Mouse (Mus musculus) monocyte, adult 5-6 weeks (primary cell): ENCODE measurements around the gene Gm49416. TPM values are rescaled to one million over a fixed set of nuclear protein-coding genes. Genes with fewer than 3 reads are reported as not detected.
"Not testable (repeated sequence)": the region's sequence is repeated elsewhere in the genome, so short reads cannot be mapped to it uniquely, and the experiment has no call there.

Experiments used
- ATAC-seq: fragments of 153-309, 156-312 bp; replicated peaks from 2 replicates; pipeline ENCODE4 v1.8.0; 2017; ENCODE audit warnings: mild to moderate bottlenecking; ENCODE audit not compliant: low TSS enrichment, insufficient number of reproducible peaks, severe bottlenecking, poor library complexity, low FRiP score
- total RNA-seq: library from RNA; stranded (forward); fragments of 200-1000, 200-491, 200-594 nt; gene quantifications from 3 replicates; pipeline ENCODE4 v1.2.3, GENCODE M21; 2017

The Gm49416 gene
- total RNA-seq, 1 experiment from 2014 or later = not detected

- ATAC-seq = peak; percentile 100
Measured at GRCm38 (mm10) chr19:8871267-8872186, 17.2 kb upstream of the Gm49416 start, which contains the start of gene Ubxn1. Gene Ubxn1, plus strand, starts transcription at chr19:8871496.

GRCm38 (mm10) chr19:8872266-8872840, 16.4 kb upstream of the Gm49416 start:
- no peak for ATAC-seq

GRCm38 (mm10) chr19:8875031-8875430, 13.7 kb upstream of the Gm49416 start:
- no peak for ATAC-seq

- ATAC-seq = peak; percentile 98
Measured at GRCm38 (mm10) chr19:8880311-8881033, 8.3 kb upstream of the Gm49416 start, which contains the start of gene Uqcc3. Gene Uqcc3, minus strand, starts transcription at chr19:8880923.

GRCm38 (mm10) chr19:8881034-8881392, 7.7 kb upstream of the Gm49416 start:
- no peak for ATAC-seq

- ATAC-seq = no peak
Measured at GRCm38 (mm10) chr19:8883616-8884015, 5.1 kb upstream of the Gm49416 start, which contains the start of the genes Lbhd1 and Gm49403. Gene Lbhd1, plus strand, starts transcription at chr19:8883732. Gene Gm49403, plus strand, starts transcription at chr19:8883930.

GRCm38 (mm10) chr19:8886916-8887584, 1.7 kb upstream of the Gm49416 start:
- no peak for ATAC-seq

GRCm38 (mm10) chr19:8887585-8888463, 902 bp upstream of the Gm49416 start:
- no peak for ATAC-seq

GRCm38 (mm10) chr19:8892829-8893766, 4.4 kb downstream of the Gm49416 start, which contains the start of gene Ints5:
Gene Ints5, plus strand, starts transcription at chr19:8893005.
- peak; percentile 67 for ATAC-seq

- ATAC-seq = no peak
Measured at GRCm38 (mm10) chr19:8895397-8895960, 6.8 kb downstream of the Gm49416 start.

GRCm38 (mm10) chr19:8896231-8896630, 7.5 kb downstream of the Gm49416 start:
- not testable (repeated sequence) for ATAC-seq

GRCm38 (mm10) chr19:8897211-8897864, 8.6 kb downstream of the Gm49416 start:
- not testable (repeated sequence) for ATAC-seq

- peak; percentile 98 for ATAC-seq
Measured at GRCm38 (mm10) chr19:8897865-8898495, 9.3 kb downstream of the Gm49416 start, which contains the start of gene Ganab. Gene Ganab, plus strand, starts transcription at chr19:8898071.

- ATAC-seq = no peak
Measured at GRCm38 (mm10) chr19:8898576-8898975, 9.8 kb downstream of the Gm49416 start.

GRCm38 (mm10) chr19:8899079-8899478, 10.4 kb downstream of the Gm49416 start:
- no peak for ATAC-seq
